Mouse (Mus musculus) forebrain, embryonic 14.5 days (tissue): ENCODE measurements around the gene Tnfaip8l3. TPM values are rescaled to one million over a fixed set of nuclear protein-coding genes. Genes with fewer than 3 reads are reported as not detected.

ENCODE experiments used
- ATAC-seq: fragments of 200-750 bp; cut with Nextera tagmentation; 2 replicates; pipeline ENCODE4 v1.8.0; 2017; ENCODE audit warnings: mild to moderate bottlenecking, moderate library complexity
- DNase-seq: peaks from one replicate; pipeline ENCODE4 v3.0.0-alpha.2; 2015; ENCODE audit warnings: low spot score
- H3K27ac ChIP-seq: fragments of 300-500 bp; sonication (generic); 2 replicates; pipeline ENCODE4 v1.5.1; 2014; ENCODE audit warnings: low read depth, mild to moderate bottlenecking, control low read depth, low read length, moderate library complexity
- H3K27me3 ChIP-seq: fragments of 300-500 bp; sonication (generic); replicated peaks from 2 replicates; pipeline ENCODE4 v1.6.1; 2014; ENCODE audit warnings: low read length, control low read depth, mixed read lengths; ENCODE audit not compliant: control insufficient read depth, insufficient read depth
- H3K36me3 ChIP-seq: fragments of 300-500 bp; sonication (generic); 2 replicates; pipeline ENCODE4 v1.6.1; 2014; ENCODE audit warnings: low read length, control low read depth; ENCODE audit not compliant: control insufficient read depth, insufficient read depth
- H3K4me1 ChIP-seq: fragments of 300-500 bp; sonication (generic); 2 replicates; pipeline ENCODE4 v1.6.1; 2014; ENCODE audit warnings: antibody characterized with exemption, low read length, control low read depth; ENCODE audit not compliant: control insufficient read depth, insufficient read depth
- H3K4me2 ChIP-seq: fragments of 300-500 bp; sonication (generic); 2 replicates; pipeline ENCODE4 v1.6.1; 2014; ENCODE audit warnings: mild to moderate bottlenecking, control low read depth, low read length
- H3K4me3 ChIP-seq: fragments of 300-500 bp; sonication (generic); 2 replicates; pipeline ENCODE4 v1.5.1; 2014; ENCODE audit warnings: low read depth, low read length, control low read depth
- H3K9ac ChIP-seq: fragments of 300-500 bp; sonication (generic); 2 replicates; pipeline ENCODE4 v1.6.1; 2014; ENCODE audit warnings: mild to moderate bottlenecking, low read length, control low read depth, moderate library complexity
- H3K9me3 ChIP-seq: fragments of 300-500 bp; sonication (generic); replicated peaks from 2 replicates; pipeline ENCODE4 v1.6.1; 2016; ENCODE audit warnings: low read length, control low read depth, mixed read lengths; ENCODE audit not compliant: control insufficient read depth
- WGBS: fragments of 180-500 bp; shearing (Covaris S2); extraction: QIAGEN DNeasy Blood & Tissue Kit; methylation state at CpG from one replicate; pipeline ENCODE4 v1.1.7; 2014; 5-methylcytosine and 5-hydroxymethylcytosine counted together
- polyA plus RNA-seq: library from polyadenylated mRNA; unstranded; fragments of >200 nt; fragmentation: Nextera tagmentation; extraction: Ambion mirVana; gene quantifications from 2 replicates; pipeline ENCODE4 v1.2.1, GENCODE M21; 2014

Tnfaip8l3 gene
- polyA plus RNA-seq, 1 experiment from 2014 or later, result 0.52 TPM

- Histone ChIP-seq H3K9ac (peak overlapping the region; percentile 64; the same call in 1 of the 2 replicates), H3K4me3 (peak overlapping the region; percentile 50; the same call in 1 of the 2 replicates)
Observed at GRCm38 (mm10) chr9:54069204-54069603, 1.0 kb upstream of the Tnfaip8l3 start.

DNA sequence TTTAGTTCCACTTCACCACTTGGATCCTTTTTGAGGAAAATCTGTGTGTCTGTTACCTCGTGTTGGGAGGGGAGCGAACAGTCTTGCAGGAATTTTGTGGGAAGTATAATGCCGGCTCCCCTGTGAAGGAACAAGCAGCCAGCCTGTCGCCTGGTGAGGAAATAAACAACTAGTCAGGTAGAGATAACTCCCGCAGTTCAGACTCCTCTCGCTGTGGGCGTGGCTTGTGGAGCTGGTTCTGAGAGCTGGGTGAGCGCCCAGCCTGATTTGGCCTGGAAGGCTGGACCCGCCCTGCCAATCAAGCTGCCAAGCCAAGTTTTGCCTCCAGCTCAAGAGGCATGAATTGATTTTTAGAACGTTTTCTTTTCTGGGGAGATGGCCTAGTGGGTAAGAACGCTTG is 589 bp upstream of the Tnfaip8l3 start:
- H3K4me1 ChIP-seq, result peaks cover 19% of the 10 kb centered on the region
- peak overlapping the region; percentile 97 for H3K4me2 ChIP-seq
- under 1% methylated on average over 11 of the region's 11 CpGs for WGBS
- ATAC-seq (peak; percentile 78), DNase-seq (peak; percentile 88)
- H3K9me3 ChIP-seq, result no peaks in the 10 kb centered on the region
- peak overlapping the region; percentile 50 for H3K4me3 ChIP-seq
- no peaks in the 10 kb centered on the region for H3K36me3 ChIP-seq
- 0 out of 2 replicates have a peak, but pooled peaks cover 5% of the 10 kb centered on the region for H3K27me3 ChIP-seq
- no peak overlapping the region for H3K27ac ChIP-seq
- H3K9ac ChIP-seq, result peak overlapping the region; percentile 64

More at GRCm38 (mm10) chr9:54069204-54069603, 1.0 kb upstream of the Tnfaip8l3 start:
- Histone ChIP-seq H3K36me3 (no peaks in the 10 kb centered on the region), H3K4me2 (peak overlapping the region; percentile 97), H3K27ac (no peak overlapping the region), H3K27me3 (0 out of 2 replicates have a peak, but pooled peaks cover 5% of the 10 kb centered on the region), H3K9me3 (no peaks in the 10 kb centered on the region), H3K4me1 (peaks cover 19% of the 10 kb centered on the region)
- DNase-seq, result no peak
- WGBS, result 47% methylated on average over 5 of the region's 5 CpGs
- no peak for ATAC-seq

DNA sequence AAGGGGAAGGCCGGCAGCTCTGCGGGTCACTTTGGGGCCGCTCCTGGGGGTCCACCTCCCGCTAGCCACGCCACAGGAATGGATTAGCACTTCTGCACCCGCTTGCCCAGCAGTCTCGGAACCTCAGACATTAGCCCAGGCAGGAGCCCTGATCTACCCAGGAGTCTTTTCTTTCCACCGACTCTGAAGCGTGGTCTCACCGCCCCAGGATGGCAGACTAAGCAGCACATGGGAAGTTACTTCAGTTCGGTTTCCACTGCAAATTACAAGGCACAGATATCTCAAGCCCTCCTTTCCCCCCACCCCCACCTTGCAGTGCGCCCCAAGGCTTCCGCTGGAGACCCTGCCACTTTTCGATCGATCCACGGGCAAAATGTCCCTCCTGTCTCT is 551 bp downstream of the Tnfaip8l3 start:
- WGBS, result 3% methylated on average over 16 of the region's 16 CpGs
- peak overlapping the region; percentile 64; the same call in 1 of the 2 replicates for H3K9ac ChIP-seq
- DNase-seq (no peak), ATAC-seq (peak; percentile 19; the same call in 1 of the 2 replicates)
- H3K27ac ChIP-seq, result no peak overlapping the region
- 0 out of 2 replicates have a peak, but pooled peaks cover 5% of the 10 kb centered on the region for H3K27me3 ChIP-seq
- H3K36me3 ChIP-seq, result no peaks in the 10 kb centered on the region
- peak overlapping the region; percentile 97 for H3K4me2 ChIP-seq
- H3K4me1 ChIP-seq, result peaks cover 19% of the 10 kb centered on the region
- peak overlapping the region; percentile 50 for H3K4me3 ChIP-seq
- H3K9me3 ChIP-seq, result no peaks in the 10 kb centered on the region

- H3K4me1 ChIP-seq, result peaks cover 19% of the 10 kb centered on the region
- 55% methylated on average over 3 of the region's 3 CpGs for WGBS
- H3K4me3 ChIP-seq, result no peak overlapping the region
- no peak overlapping the region for H3K27ac ChIP-seq
- ATAC-seq (no peak), DNase-seq (peak; percentile 50)
- H3K9ac ChIP-seq, result no peak overlapping the region
- no peaks in the 10 kb centered on the region for H3K9me3 ChIP-seq
- H3K36me3 ChIP-seq, result no peaks in the 10 kb centered on the region
- H3K4me2 ChIP-seq, result no peak overlapping the region
- H3K27me3 ChIP-seq, result 0 out of 2 replicates have a peak, but pooled peaks cover 5% of the 10 kb centered on the region
Observed at GRCm38 (mm10) chr9:54064836-54065235, 3.4 kb downstream of the Tnfaip8l3 start.

DNA sequence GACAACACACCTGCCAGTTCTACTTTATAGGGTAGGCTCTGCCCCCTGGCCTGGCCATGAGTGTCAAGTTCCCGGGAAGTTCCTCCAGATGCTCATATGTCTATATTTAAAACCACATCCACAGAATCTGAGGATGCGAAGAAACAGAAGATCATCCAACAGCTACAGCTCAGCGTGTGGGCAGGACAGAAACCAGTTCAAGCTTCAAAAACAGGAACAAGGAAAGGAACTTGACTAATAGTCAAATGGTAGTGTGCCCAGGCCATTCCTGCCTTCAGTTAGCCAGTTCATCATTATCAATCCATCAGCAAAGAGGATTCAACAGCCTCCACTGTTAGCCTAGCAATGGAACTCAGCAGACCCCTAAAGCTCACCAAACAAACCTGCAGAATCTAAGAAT is 4.5 kb downstream of the Tnfaip8l3 start:
- ATAC-seq (no peak), DNase-seq (no peak)
- Histone ChIP-seq H3K9me3 (no peaks in the 10 kb centered on the region), H3K4me2 (no peak overlapping the region), H3K4me3 (no peak overlapping the region), H3K4me1 (peaks cover 13% of the 10 kb centered on the region), H3K27ac (no peak overlapping the region), H3K36me3 (no peaks in the 10 kb centered on the region), H3K27me3 (0 out of 2 replicates have a peak, but pooled peaks cover 5% of the 10 kb centered on the region), H3K9ac (no peak overlapping the region)
- 92% methylated on average over 3 of the region's 3 CpGs for WGBS

- no peak for DNase-seq
- WGBS, result 84% methylated on average over 5 of the region's 5 CpGs
- no peak for ATAC-seq
Observed at GRCm38 (mm10) chr9:54061666-54062065, 6.5 kb downstream of the Tnfaip8l3 start.

GRCm38 (mm10) chr9:54051298-54052068 is 16.7 kb downstream of the Tnfaip8l3 start:
- no peak for ATAC-seq

More at GRCm38 (mm10) chr9:54061666-54062065, 6.5 kb downstream of the Tnfaip8l3 start:
- Histone ChIP-seq H3K9ac (no peak overlapping the region), H3K4me1 (peaks cover 6% of the 10 kb centered on the region; the same call in 1 of the 2 replicates), H3K27ac (no peak overlapping the region), H3K4me3 (no peak overlapping the region), H3K9me3 (no peaks in the 10 kb centered on the region), H3K36me3 (no peaks in the 10 kb centered on the region), H3K27me3 (no peaks in the 10 kb centered on the region), H3K4me2 (no peak overlapping the region)

DNA sequence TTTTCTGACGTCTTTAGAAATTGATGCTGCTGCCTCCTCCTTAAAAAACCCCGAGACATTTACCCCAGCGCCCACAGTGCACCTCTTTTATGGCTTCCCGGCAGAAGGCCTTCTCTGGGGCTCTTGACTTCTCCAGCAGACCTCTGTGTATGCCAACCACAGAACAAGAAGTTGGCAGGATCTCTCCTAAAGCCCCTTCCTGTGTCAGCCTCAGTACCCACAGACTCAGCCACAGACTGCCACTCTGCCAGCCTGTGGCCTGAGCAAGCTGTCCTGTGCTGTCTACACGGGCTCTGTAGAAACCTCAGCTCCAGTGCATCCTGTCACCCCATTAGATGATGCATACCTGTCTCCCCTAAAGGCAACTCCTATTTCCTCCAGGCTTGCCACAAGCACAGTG is 19.2 kb downstream of the Tnfaip8l3 start:
- Histone ChIP-seq H3K9me3 (no peaks in the 10 kb centered on the region), H3K36me3 (no peaks in the 10 kb centered on the region), H3K27ac (no peak overlapping the region), H3K4me1 (no peaks in the 10 kb centered on the region), H3K4me2 (no peak overlapping the region), H3K9ac (no peak overlapping the region), H3K4me3 (no peak overlapping the region), H3K27me3 (no peaks in the 10 kb centered on the region)
- ATAC-seq (no peak), DNase-seq (no peak)
- 80% methylated on average over 5 of the region's 5 CpGs for WGBS

More at GRCm38 (mm10) chr9:54051298-54052068, 16.7 kb downstream of the Tnfaip8l3 start:
- H3K9ac ChIP-seq, result no peak overlapping the region
- 86% methylated on average over 3 of the region's 3 CpGs for WGBS
- no peak overlapping the region for H3K4me2 ChIP-seq
- H3K9me3 ChIP-seq, result no peaks in the 10 kb centered on the region
- H3K27me3 ChIP-seq, result no peaks in the 10 kb centered on the region
- no peak overlapping the region for H3K27ac ChIP-seq
- no peak overlapping the region for H3K4me3 ChIP-seq
- no peaks in the 10 kb centered on the region for H3K4me1 ChIP-seq
- no peak for DNase-seq
- H3K36me3 ChIP-seq, result no peaks in the 10 kb centered on the region

DNA sequence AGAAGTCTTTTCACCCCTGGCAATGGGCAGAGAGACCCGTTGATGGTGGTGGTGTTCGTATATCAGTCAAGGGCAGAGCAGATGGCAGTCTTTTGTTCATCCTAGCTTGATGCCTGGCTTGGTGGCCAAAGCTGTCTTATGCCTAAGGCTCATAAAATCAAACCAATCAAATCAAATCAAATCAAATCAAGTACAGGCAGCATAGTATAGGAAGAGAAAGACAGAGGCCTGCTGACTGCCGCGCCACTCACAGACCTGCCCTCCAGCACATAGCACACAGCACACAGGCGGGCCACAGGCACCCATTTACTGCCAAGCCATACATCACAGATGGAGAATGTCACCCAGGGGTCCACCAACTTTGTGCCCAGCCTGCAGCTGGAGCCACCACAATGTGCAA is 25.1 kb downstream of the Tnfaip8l3 start:
- 90% methylated on average over 5 of the region's 5 CpGs for WGBS
- no peaks in the 10 kb centered on the region for H3K36me3 ChIP-seq
- H3K4me1 ChIP-seq, result peaks cover 3% of the 10 kb centered on the region; the same call in 1 of the 2 replicates
- ATAC-seq, result no peak
- H3K9ac ChIP-seq, result no peak overlapping the region
- H3K4me2 ChIP-seq, result no peak overlapping the region
- no peak overlapping the region for H3K27ac ChIP-seq
- no peaks in the 10 kb centered on the region for H3K9me3 ChIP-seq
- H3K27me3 ChIP-seq, result no peaks in the 10 kb centered on the region
- H3K4me3 ChIP-seq, result no peak overlapping the region
- no peak for DNase-seq
